Mouse (Mus musculus): ENCODE results near the gene Lif.

DNA sequence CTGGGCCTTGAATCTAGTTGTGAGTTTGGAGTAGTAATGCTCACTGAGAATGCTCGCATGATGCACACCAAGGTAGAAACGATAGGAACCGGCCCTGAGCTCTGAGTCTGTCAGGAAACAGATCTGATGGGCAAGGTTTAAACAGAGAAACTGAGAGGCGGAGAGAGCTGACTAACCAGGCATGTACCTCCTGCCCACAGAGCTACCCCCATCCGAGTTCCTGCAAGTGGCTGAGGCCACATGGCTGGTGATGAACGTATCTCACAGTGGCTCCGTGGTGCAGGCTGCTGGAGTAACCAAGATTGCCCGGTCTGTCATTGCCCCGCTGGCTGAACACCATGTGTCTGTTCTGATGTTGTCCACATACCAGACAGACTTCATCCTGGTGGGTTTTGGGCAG lies 37.4 kb upstream of the Lif start:
- TF ChIP-seq CTCF (IDR thresholded peaks at IDR 0.05; ENCODE audit: extremely low read depth, insufficient read depth, low read length): no peak
- TF ChIP-seq POLR2A (IDR thresholded peaks at IDR 0.05; ENCODE audit: extremely low read depth, insufficient read depth, low read length): no peak

Data from cortical plate, adult 2 months (tissue).